Mouse (Mus musculus) neutrophil, adult 59 days (primary cell): ENCODE results near the gene Olfr1286. TPM values are rescaled to one million over a fixed set of nuclear protein-coding genes. Genes with fewer than 3 reads are reported as not detected.

Experiments
- total RNA-seq, 2 experiments: library from RNA; stranded (reverse); gene quantifications; 1 replicate in 1 of 2; 2 replicates in 1 of 2; pipeline ENCODE4 v1.2.4; 2023

Olfr1286 gene
- total RNA-seq = not detected

GRCm38 (mm10) chr2:111422931-111423330, at the start of gene Olfr1286:
Gene Olfr1286, minus strand, starts transcription at chr2:111423115.

GRCm38 (mm10) chr2:111448842-111449241, 25.9 kb upstream of the Olfr1286 start, which contains the start of gene Olfr1287:
Gene Olfr1287, plus strand, starts transcription at chr2:111449142.

GRCm38 (mm10) chr2:111375222-111375621, 47.7 kb downstream of the Olfr1286 start, which contains the start of gene Olfr1284:
Gene Olfr1284, plus strand, starts transcription at chr2:111375522.

Other genes with a start within 250 kb of the Olfr1286 start
- not detected for gene 4930430A15Rik, start 193.5 kb downstream of the Olfr1286 start, total RNA-seq
- not detected for gene Olfr1275, start 187.8 kb downstream of the Olfr1286 start, total RNA-seq
- not detected for gene Olfr1276, start 168.6 kb downstream of the Olfr1286 start, total RNA-seq
- gene Olfr1277, start 149.0 kb downstream of the Olfr1286 start, total RNA-seq = not detected
- gene Olfr1278, start 133.0 kb downstream of the Olfr1286 start, total RNA-seq = not detected
- not detected for gene Olfr1279, start 122.5 kb downstream of the Olfr1286 start, total RNA-seq
- gene Olfr1280, start 109.1 kb downstream of the Olfr1286 start, total RNA-seq = not detected
- not detected for gene Olfr1281, start 96.6 kb downstream of the Olfr1286 start, total RNA-seq
- gene Olfr1282, start 87.0 kb downstream of the Olfr1286 start, total RNA-seq = not detected
- not detected for gene Olfr1283, start 56.3 kb downstream of the Olfr1286 start, total RNA-seq
- gene Olfr1284, start 47.6 kb downstream of the Olfr1286 start, total RNA-seq = under 1 TPM in 1 of 2 experiments, not detected in 1; 0.20 TPM
- not detected for gene Olfr1287, start 26.0 kb upstream of the Olfr1286 start, total RNA-seq
- gene Olfr1288, start 51.0 kb upstream of the Olfr1286 start, total RNA-seq = not detected
- not detected for gene Olfr1289, start 57.7 kb upstream of the Olfr1286 start, total RNA-seq
- gene Olfr1290, start 70.7 kb upstream of the Olfr1286 start, total RNA-seq = not detected
- not detected for gene Olfr1291-ps1, start 74.1 kb upstream of the Olfr1286 start, total RNA-seq
- not detected for gene Olfr1293-ps, start 102.1 kb upstream of the Olfr1286 start, total RNA-seq
- not detected for gene Olfr1294, start 117.2 kb upstream of the Olfr1286 start, total RNA-seq
- not detected for gene Olfr1295, start 146.6 kb upstream of the Olfr1286 start, total RNA-seq
- not detected for gene Olfr1297, start 203.4 kb upstream of the Olfr1286 start, total RNA-seq
- not detected for gene Olfr1298, start 226.1 kb upstream of the Olfr1286 start, total RNA-seq
- gene Olfr1299, start 238.3 kb upstream of the Olfr1286 start, total RNA-seq = not detected